Mouse (Mus musculus): Measurements from ENCODE around the gene Ttc9.

GRCm38 (mm10) chr12:81640656-81641055 lies 9.6 kb downstream of the Ttc9 start:
- TF ChIP-seq CTCF (IDR thresholded peaks at IDR 0.05; ENCODE audit: low read depth, low read length) (no peak), POLR2A (IDR thresholded peaks at IDR 0.05; ENCODE audit: borderline replicate concordance, low read depth, low read length) (no peak)
